Comparison of ENCODE assay signal across 8 mouse cellular contexts in the genomic region with DNA sequence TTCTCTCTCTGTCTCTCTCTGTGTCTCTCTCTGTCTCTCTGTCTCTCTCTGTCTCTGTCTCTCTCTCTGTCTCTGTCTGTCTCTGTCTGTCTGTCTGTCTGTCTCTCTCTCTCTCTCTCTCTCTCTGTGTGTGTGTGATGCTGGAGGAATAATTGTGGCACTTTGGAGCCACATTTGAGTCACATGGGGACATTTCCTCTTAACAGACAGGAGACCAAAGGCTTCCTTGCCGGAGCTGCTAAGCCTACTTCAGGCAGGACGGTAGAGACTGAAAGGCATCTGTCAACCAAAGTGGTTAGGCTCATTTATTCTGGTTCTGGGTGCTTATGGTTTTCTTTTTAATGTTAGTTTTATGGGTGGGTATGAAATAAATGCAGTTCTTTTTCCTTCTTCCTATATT.
DNase-seq lines count a peak whose midpoint lies in the region; ATAC-seq and TF ChIP-seq lines count a peak whose summit lies in the region.
"Not testable (repeated sequence)": the region's sequence is repeated elsewhere in the genome, so short reads cannot be mapped to it uniquely, and the experiment has no call there.

No protein-coding gene starts in this region.

- H3K79me2 ChIP-seq in C2C12 (ENCODE audit: control insufficient read depth, insufficient read depth) = peaks cover 79% of the 10 kb centered on the region

- peak overlapping the region; percentile 74 for H3K4me2 ChIP-seq in forebrain, embryonic 16.5 days (ENCODE audit: low read length)
- H3K4me2 ChIP-seq in hindbrain, embryonic 12.5 days (replicated peaks) = peak overlapping the region; percentile 56
- peak overlapping the region; percentile 78 for H3K4me2 ChIP-seq in kidney, embryonic 16.5 days (replicated peaks; ENCODE audit: low read depth, low read length)
- H3K4me2 ChIP-seq in liver, embryonic 14.5 days (ENCODE audit: low read depth) = peak overlapping the region; percentile 92
- H3K4me2 ChIP-seq in midbrain, embryonic 12.5 days (replicated peaks) = peak overlapping the region; percentile 59

- H3K27me3 ChIP-seq in C2C12 (ENCODE audit: control insufficient read depth, insufficient read depth, insufficient read length); embryonic facial prominence, embryonic 10.5 days (replicated peaks; ENCODE audit: low read depth, poor library complexity, severe bottlenecking); forebrain, embryonic 16.5 days (replicated peaks; ENCODE audit: control insufficient read depth, insufficient read depth, low read length); hindbrain, embryonic 12.5 days; kidney, embryonic 16.5 days (ENCODE audit: insufficient read depth, low read length); liver, embryonic 14.5 days (ENCODE audit: control insufficient read depth, insufficient read depth, low read length); midbrain, embryonic 12.5 days: not testable (repeated sequence)

- DNase-seq in embryonic facial prominence, embryonic 10.5 days (ENCODE audit: low spot score); liver, embryonic 14.5 days (ENCODE audit: low read depth in 3 of 3, low spot score in 3 of 3): not testable (repeated sequence)
- peak; percentile 22 for DNase-seq in retina, postnatal 1 day

- not testable (repeated sequence) for TF ChIP-seq CTCF in C2C12 (IDR thresholded peaks at IDR 0.05; ENCODE audit: control insufficient read depth, insufficient read depth, insufficient read length); liver, embryonic 14.5 days (IDR thresholded peaks at IDR 0.05; ENCODE audit: low read depth)

- H3K36me3 ChIP-seq in C2C12 (ENCODE audit: control insufficient read depth, insufficient read depth) = peaks cover 45% of the 10 kb centered on the region
- H3K36me3 ChIP-seq in embryonic facial prominence, embryonic 10.5 days (replicated peaks) = peaks cover 33% of the 10 kb centered on the region
- not testable (repeated sequence) for H3K36me3 ChIP-seq in forebrain, embryonic 16.5 days (ENCODE audit: control insufficient read depth, insufficient read depth); kidney, embryonic 16.5 days (ENCODE audit: insufficient read depth, low read length); midbrain, embryonic 12.5 days
- peaks cover 17% of the 10 kb centered on the region for H3K36me3 ChIP-seq in hindbrain, embryonic 12.5 days
- H3K36me3 ChIP-seq in liver, embryonic 14.5 days (replicated peaks; ENCODE audit: control insufficient read depth, insufficient read depth, low read depth) = peaks cover 28% of the 10 kb centered on the region

- peak overlapping the region; percentile 46 for H3K4me3 ChIP-seq in C2C12 (ENCODE audit: insufficient read depth, poor library complexity, severe bottlenecking)
- peak overlapping the region; percentile 63 for H3K4me3 ChIP-seq in embryonic facial prominence, embryonic 10.5 days
- peak overlapping the region; percentile 50 for H3K4me3 ChIP-seq in forebrain, embryonic 16.5 days (replicated peaks; ENCODE audit: low read length)
- peak overlapping the region; percentile 38 for H3K4me3 ChIP-seq in hindbrain, embryonic 12.5 days
- peak overlapping the region; percentile 65 for H3K4me3 ChIP-seq in kidney, embryonic 16.5 days (ENCODE audit: low read length)
- peak overlapping the region; percentile 83 to 88 for H3K4me3 ChIP-seq in liver, embryonic 14.5 days (ENCODE audit: insufficient read depth in 1 of 2, low read depth in 2 of 2, low read length in 2 of 2)
- peak overlapping the region; percentile 41 for H3K4me3 ChIP-seq in midbrain, embryonic 12.5 days

- ATAC-seq in forebrain, embryonic 16.5 days; hindbrain, embryonic 12.5 days (ENCODE audit: low FRiP score); kidney, embryonic 16.5 days (ENCODE audit: low FRiP score, low TSS enrichment); liver, embryonic 14.5 days (ENCODE audit: insufficient read depth); midbrain, embryonic 12.5 days (ENCODE audit: low FRiP score, low read depth): not testable (repeated sequence)

- 0 out of 2 replicates have a peak overlapping the region, but pooled peaks have one; percentile 8 for H3K9ac ChIP-seq in forebrain, embryonic 16.5 days (replicated peaks; ENCODE audit: low read depth, low read length)
- peak overlapping the region; percentile 67 for H3K9ac ChIP-seq in hindbrain, embryonic 12.5 days
- H3K9ac ChIP-seq in kidney, embryonic 16.5 days (replicated peaks; ENCODE audit: low read length) = peak overlapping the region; percentile 70
- peak overlapping the region; percentile 92 for H3K9ac ChIP-seq in liver, embryonic 14.5 days (replicated peaks)
- peak overlapping the region; percentile 59 for H3K9ac ChIP-seq in midbrain, embryonic 12.5 days (replicated peaks)

- TF ChIP-seq EP300 in liver, embryonic 14.5 days (IDR thresholded peaks at IDR 0.05; ENCODE audit: low read depth) = not testable (repeated sequence)

- not testable (repeated sequence) for H3K9me3 ChIP-seq in embryonic facial prominence, embryonic 10.5 days; forebrain, embryonic 16.5 days (ENCODE audit: control insufficient read depth, low read length); hindbrain, embryonic 12.5 days (replicated peaks); kidney, embryonic 16.5 days (ENCODE audit: low read length); liver, embryonic 14.5 days (ENCODE audit: control insufficient read depth, low read length); midbrain, embryonic 12.5 days

- H3ac ChIP-seq in C2C12 (ENCODE audit: control insufficient read depth, insufficient read length, low read depth) = peak overlapping the region; percentile 68

- peak overlapping the region; percentile 93 for H3K27ac ChIP-seq in embryonic facial prominence, embryonic 10.5 days (replicated peaks)
- H3K27ac ChIP-seq in forebrain, embryonic 16.5 days (ENCODE audit: low read length) = not testable (repeated sequence)
- peak overlapping the region; percentile 19; the same call in 1 of the 2 replicates for H3K27ac ChIP-seq in hindbrain, embryonic 12.5 days
- peak overlapping the region; percentile 76; the same call in 1 of the 2 replicates for H3K27ac ChIP-seq in kidney, embryonic 16.5 days (ENCODE audit: low read length)
- H3K27ac ChIP-seq in liver, embryonic 14.5 days = peak overlapping the region; percentile 98
- H3K27ac ChIP-seq in midbrain, embryonic 12.5 days (replicated peaks) = peak overlapping the region; percentile 85

- H3K4me1 ChIP-seq in embryonic facial prominence, embryonic 10.5 days = peaks cover 86% of the 10 kb centered on the region
- peaks cover 57% of the 10 kb centered on the region for H3K4me1 ChIP-seq in forebrain, embryonic 16.5 days (replicated peaks; ENCODE audit: control insufficient read depth, insufficient read depth, low read length)
- peaks cover 74% of the 10 kb centered on the region for H3K4me1 ChIP-seq in hindbrain, embryonic 12.5 days
- peaks cover 72% of the 10 kb centered on the region for H3K4me1 ChIP-seq in kidney, embryonic 16.5 days (ENCODE audit: insufficient read depth, low read length)
- peaks cover 45 to 58% of the 10 kb centered on the region in 2 experiments for H3K4me1 ChIP-seq in liver, embryonic 14.5 days (replicated peaks; ENCODE audit: control insufficient read depth in 2 of 2, insufficient read depth in 2 of 2, low read length in 1 of 2)
- H3K4me1 ChIP-seq in midbrain, embryonic 12.5 days = peaks cover 76% of the 10 kb centered on the region

- 11% methylated on average over 2 of the region's 2 CpGs for WGBS in embryonic facial prominence, embryonic 10.5 days
- WGBS in forebrain, embryonic 16.5 days = 5% methylated on average over 2 of the region's 2 CpGs
- WGBS in hindbrain, embryonic 12.5 days = 21% methylated on average over 2 of the region's 2 CpGs
- 5% methylated on average over 2 of the region's 2 CpGs for WGBS in kidney, embryonic 16.5 days
- 1% methylated on average over 2 of the region's 2 CpGs for WGBS in liver, embryonic 14.5 days (ENCODE audit: insufficient replicate concordance)
- 8% methylated on average over 2 of the region's 2 CpGs for WGBS in midbrain, embryonic 12.5 days

- peaks cover 51% of the 10 kb centered on the region for H3K79me3 ChIP-seq in C2C12 (ENCODE audit: low read depth)

Comparison
In these comparisons a context has a peak if more than half of its experiments do, and no peak if none do; other contexts are left out.
1. H3K9ac ChIP-seq: peak in every context shown above with its lines; median percentile 92 in liver, embryonic 14.5 days; 70 in kidney, embryonic 16.5 days; 67 in hindbrain, embryonic 12.5 days; 59 in midbrain, embryonic 12.5 days; 8 in forebrain, embryonic 16.5 days.